Mouse (Mus musculus) spleen, adult 2 months (tissue): ENCODE data around the gene Sox13. TPM values are rescaled to one million over a fixed set of nuclear protein-coding genes. Genes with fewer than 3 reads are reported as not detected.

Source experiments
- DNase-seq, 2 experiments: peaks; one replicate each; pipeline versions ENCODE4 v3.0.0 to v3.0.0-alpha.2; 2012 to 2021; ENCODE audit warnings: low spot score in 2 of 2, low read depth in 1 of 2
- H3K27ac ChIP-seq: fragments of 200-500 bp; 2 replicates; pipeline ENCODE4 v1.5.1; 2012; ENCODE audit warnings: low read length, inconsistent platforms; ENCODE audit not compliant: insufficient read depth
- H3K27me3 ChIP-seq: fragments of 200-500 bp; 2 replicates; pipeline ENCODE4 v1.6.1; 2012; ENCODE audit warnings: mild to moderate bottlenecking, moderate library complexity, low read length, inconsistent platforms; ENCODE audit not compliant: control insufficient read depth, insufficient read depth
- H3K36me3 ChIP-seq: fragments of 200-500 bp; 2 replicates; pipeline ENCODE4 v1.6.1; 2012; ENCODE audit warnings: mild to moderate bottlenecking, low read length, inconsistent platforms; ENCODE audit not compliant: control insufficient read depth, insufficient read depth
- H3K4me1 ChIP-seq: fragments of 200-500 bp; 2 replicates; pipeline ENCODE4 v1.6.1; 2011; ENCODE audit warnings: inconsistent platforms; ENCODE audit not compliant: control insufficient read depth, insufficient read depth, insufficient read length
- H3K4me3 ChIP-seq: fragments of 200-500 bp; 2 replicates; pipeline ENCODE4 v1.5.1; 2011; ENCODE audit warnings: mild to moderate bottlenecking, inconsistent platforms; ENCODE audit not compliant: insufficient read depth, insufficient read length; ENCODE audit errors: extremely low read depth
- CTCF ChIP-seq: fragments of 200-500 bp; IDR thresholded peaks from 2 replicates; pipeline ENCODE4 v1.5.1; 2011; ENCODE audit warnings: mild to moderate bottlenecking, inconsistent platforms; ENCODE audit not compliant: insufficient read depth, insufficient read length, insufficient replicate concordance; ENCODE audit errors: extremely low read depth
- POLR2A ChIP-seq: fragments of 200-500 bp; IDR thresholded peaks from 2 replicates; pipeline ENCODE4 v1.6.1; 2011; ENCODE audit warnings: low read depth, low read length, inconsistent platforms
- WGBS: fragments of 180-500 bp; shearing (Covaris S2); methylation state at CpG from one replicate; pipeline ENCODE4 v1.1.7; 2018; 5-methylcytosine and 5-hydroxymethylcytosine counted together
- polyA plus RNA-seq: library from polyadenylated mRNA; depleted of rRNA; stranded (reverse); fragments of >200 nt; gene quantifications from 2 replicates; pipeline ENCODE4 v1.2.3, GENCODE M21; 2012; rRNA removed

Sox13 gene
- 12.4 and 13.6 TPM in 2 replicates for polyA plus RNA-seq

- WGBS: under 1% methylated on average over 97 of the region's 128 CpGs
- Histone ChIP-seq H3K27me3 (peaks cover 17% of the 10 kb centered on the region), H3K27ac (peak within 1 kb of the TSS; percentile 44; the same call in 1 of the 2 replicates), H3K4me3 (peak within 1 kb of the TSS; percentile 55), H3K36me3 (no peaks in the 10 kb centered on the region), H3K4me1 (peaks cover 3% of the 10 kb centered on the region)
- no peak for DNase-seq
- TF ChIP-seq CTCF: no peak
- TF ChIP-seq POLR2A: no peak
These were observed at the start of gene Sox13 for GRCm38 (mm10) chr1:133423543-133424480. Gene Sox13, minus strand, starts transcription at chr1:133424377.

GRCm38 (mm10) chr1:133471556-133471955 lies 47.4 kb upstream of the Sox13 start:
- Histone ChIP-seq H3K27ac (no peak overlapping the region), H3K36me3 (no peaks in the 10 kb centered on the region), H3K4me3 (no peak overlapping the region), H3K27me3 (no peaks in the 10 kb centered on the region), H3K4me1 (no peaks in the 10 kb centered on the region)
- no peak for TF ChIP-seq POLR2A
- TF ChIP-seq CTCF: no peak
- DNase-seq: no peak
- WGBS: 36% methylated on average over 2 of the region's 2 CpGs

- Histone ChIP-seq H3K27me3 (no peaks in the 10 kb centered on the region), H3K4me1 (no peaks in the 10 kb centered on the region), H3K36me3 (no peaks in the 10 kb centered on the region), H3K27ac (no peak overlapping the region), H3K4me3 (no peak overlapping the region)
- no peak for DNase-seq
- WGBS: 70% methylated on average over 7 of the region's 7 CpGs
- TF ChIP-seq POLR2A (no peak), CTCF (no peak)
These were observed 46.9 kb upstream of the Sox13 start for GRCm38 (mm10) chr1:133471086-133471485.

DNA sequence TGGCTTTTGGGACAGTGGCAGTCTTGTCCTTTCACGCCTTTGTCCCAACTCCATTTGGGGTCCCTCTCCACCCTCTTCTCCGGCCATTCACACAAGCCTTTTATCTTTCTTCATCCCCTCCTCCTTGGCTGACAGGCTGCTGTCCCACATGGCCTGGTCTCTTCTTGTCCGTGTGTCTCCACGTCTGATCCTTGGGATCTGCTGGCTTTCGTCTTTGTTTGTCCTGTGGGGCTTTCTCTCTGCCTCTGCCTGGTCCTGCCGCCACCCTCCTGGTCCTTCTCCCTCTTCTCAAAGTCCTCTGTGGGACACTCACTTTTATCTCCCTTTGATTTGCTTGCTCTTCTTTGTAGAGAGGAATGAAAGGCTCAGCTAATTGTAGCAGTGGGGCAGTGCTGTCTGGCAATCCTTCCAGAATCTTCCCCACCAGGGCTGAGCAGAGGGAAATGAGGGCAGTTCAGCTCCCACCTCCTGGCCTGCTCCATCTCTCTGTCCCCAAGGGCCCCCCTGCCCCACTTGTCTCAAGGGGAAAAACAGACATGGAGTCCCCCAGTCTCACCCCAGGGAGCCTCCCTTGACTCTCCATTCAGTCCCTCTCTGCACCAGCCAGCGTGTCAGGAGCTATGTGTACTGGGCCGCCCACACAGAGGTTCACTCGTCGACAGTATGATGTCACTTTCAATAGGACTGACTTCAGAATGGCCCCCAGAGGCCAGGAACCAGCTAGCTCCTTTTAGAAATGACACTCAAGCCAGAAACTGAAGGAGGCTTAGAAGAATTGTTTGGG lies 46.3 kb upstream of the Sox13 start:
- no peak overlapping the region for H3K4me3 ChIP-seq
- 82% methylated on average over 10 of the region's 10 CpGs for WGBS
- no peak for TF ChIP-seq CTCF
- TF ChIP-seq POLR2A: no peak
- no peak overlapping the region for H3K27ac ChIP-seq
- H3K4me1 ChIP-seq: no peaks in the 10 kb centered on the region
- no peaks in the 10 kb centered on the region for H3K36me3 ChIP-seq
- DNase-seq: no peak
- no peaks in the 10 kb centered on the region for H3K27me3 ChIP-seq

GRCm38 (mm10) chr1:133469213-133469612 lies 45.0 kb upstream of the Sox13 start:
- H3K4me1 ChIP-seq: no peaks in the 10 kb centered on the region
- no peak for DNase-seq
- 87% methylated on average over 4 of the region's 4 CpGs for WGBS
- H3K27ac ChIP-seq: no peak overlapping the region
- no peaks in the 10 kb centered on the region for H3K36me3 ChIP-seq
- no peaks in the 10 kb centered on the region for H3K27me3 ChIP-seq
- no peak overlapping the region for H3K4me3 ChIP-seq
- no peak for TF ChIP-seq CTCF
- no peak for TF ChIP-seq POLR2A

DNA sequence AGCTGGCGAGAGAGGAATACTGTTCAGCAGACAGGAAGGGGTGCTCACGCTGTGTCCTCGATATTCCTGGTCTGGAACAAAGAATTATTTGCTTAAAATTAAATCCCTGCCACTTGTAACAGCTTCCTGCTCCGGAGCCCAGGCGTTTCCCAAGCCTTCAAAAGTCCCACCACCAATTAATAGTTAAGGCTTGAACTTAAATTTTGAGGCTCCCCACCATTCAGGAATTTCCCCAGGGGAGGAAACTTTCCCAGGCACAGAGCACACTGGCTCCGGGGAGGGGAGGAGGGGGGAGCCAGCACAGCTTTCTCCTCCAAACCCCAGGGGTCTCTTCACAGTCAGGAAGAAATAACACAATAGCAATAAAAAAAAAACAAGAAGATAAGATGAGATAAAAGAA lies 44.6 kb upstream of the Sox13 start:
- DNase-seq: no peak
- H3K36me3 ChIP-seq: no peaks in the 10 kb centered on the region
- H3K4me3 ChIP-seq: no peak overlapping the region
- 75% methylated on average over 6 of the region's 6 CpGs for whole genome bisulfite sequencing
- TF ChIP-seq CTCF: no peak
- no peak for TF ChIP-seq POLR2A
- H3K4me1 ChIP-seq: no peaks in the 10 kb centered on the region
- H3K27me3 ChIP-seq: no peaks in the 10 kb centered on the region
- no peak overlapping the region for H3K27ac ChIP-seq

- 75% methylated on average over 8 of the region's 8 CpGs for WGBS
- H3K27ac ChIP-seq: no peak overlapping the region
These were observed 43.7 kb upstream of the Sox13 start for GRCm38 (mm10) chr1:133467905-133468304.

More at GRCm38 (mm10) chr1:133467905-133468304, 43.7 kb upstream of the Sox13 start:
- H3K36me3 ChIP-seq: no peaks in the 10 kb centered on the region
- no peak overlapping the region for H3K4me3 ChIP-seq
- TF ChIP-seq POLR2A (no peak), CTCF (no peak)
- H3K4me1 ChIP-seq: no peaks in the 10 kb centered on the region
- DNase-seq: no peak
- no peaks in the 10 kb centered on the region for H3K27me3 ChIP-seq
